Mouse (Mus musculus): ENCODE measurements around the gene Ino80b. TPM values are rescaled to one million over a fixed set of nuclear protein-coding genes. Genes with fewer than 3 reads are reported as not detected.

The Ino80b gene
- polyA plus RNA-seq, 1 experiment from 2014 or later = 17.8 TPM

GRCm38 (mm10) chr6:83108762-83109668, 16.2 kb downstream of the Ino80b start, which contains the start of gene Mrpl53:
Gene Mrpl53 (plus strand): TSS chr6:83109040.
- WGBS = under 1% methylated on average over 76 of the region's 76 CpGs
- Histone ChIP-seq H3K9me3 (replicated peaks) (no peaks in the 10 kb centered on the region), H3K27me3 (ENCODE audit: low read depth, poor library complexity, severe bottlenecking) (no peaks in the 10 kb centered on the region)

GRCm38 (mm10) chr6:83107566-83108400, 17.4 kb downstream of the Ino80b start:
- peak; percentile 90 for DNase-seq (ENCODE audit: low spot score)
- Histone ChIP-seq H3K4me3 (peak overlapping the region; percentile 95), H3K36me3 (peaks cover 18% of the 10 kb centered on the region), H3K9me3 (replicated peaks) (no peaks in the 10 kb centered on the region), H3K27ac (peak overlapping the region; percentile 96), H3K27me3 (ENCODE audit: low read depth, poor library complexity, severe bottlenecking) (peaks cover 9% of the 10 kb centered on the region), H3K4me1 (peaks cover 32% of the 10 kb centered on the region)
- WGBS = 36% methylated on average over 13 of the region's 13 CpGs

More at GRCm38 (mm10) chr6:83108762-83109668, 16.2 kb downstream of the Ino80b start, which contains the start of gene Mrpl53:
- H3K4me1 ChIP-seq = peaks cover 24% of the 10 kb centered on the region
- peak; percentile 88 for DNase-seq (ENCODE audit: low spot score)
- H3K4me3 ChIP-seq = peak within 1 kb of the TSS; percentile 95
- peak within 1 kb of the TSS; percentile 96 for H3K27ac ChIP-seq
- peaks cover 18% of the 10 kb centered on the region for H3K36me3 ChIP-seq

GRCm38 (mm10) chr6:83104158-83104557, 21.1 kb downstream of the Ino80b start:
- WGBS = 88% methylated on average over 4 of the region's 4 CpGs
- H3K4me3 ChIP-seq = no peak overlapping the region
- H3K27ac ChIP-seq = no peak overlapping the region
- peaks cover 11% of the 10 kb centered on the region for H3K27me3 ChIP-seq (ENCODE audit: low read depth, poor library complexity, severe bottlenecking)
- H3K9me3 ChIP-seq (replicated peaks) = no peaks in the 10 kb centered on the region
- peaks cover 41% of the 10 kb centered on the region for H3K4me1 ChIP-seq
- H3K36me3 ChIP-seq = peaks cover 7% of the 10 kb centered on the region; the same call in 1 of the 2 replicates
- no peak for DNase-seq (ENCODE audit: low spot score)

- Histone ChIP-seq H3K27me3 (ENCODE audit: low read depth, poor library complexity, severe bottlenecking) (peaks cover 11% of the 10 kb centered on the region), H3K36me3 (peaks cover 7% of the 10 kb centered on the region; the same call in 1 of the 2 replicates), H3K4me1 (peaks cover 43% of the 10 kb centered on the region), H3K4me3 (peak overlapping the region; percentile 76; the same call in 1 of the 2 replicates), H3K9me3 (replicated peaks) (no peaks in the 10 kb centered on the region), H3K27ac (no peak overlapping the region)
- DNase-seq (ENCODE audit: low spot score) = no peak
- WGBS = 38% methylated on average over 11 of the region's 11 CpGs
Measured at GRCm38 (mm10) chr6:83103130-83103650, 22.0 kb downstream of the Ino80b start.

GRCm38 (mm10) chr6:83101688-83102556, 23.3 kb downstream of the Ino80b start:
- peak; percentile 83 for DNase-seq (ENCODE audit: low spot score)
- H3K9me3 ChIP-seq (replicated peaks) = no peaks in the 10 kb centered on the region
- peak overlapping the region; percentile 76 for H3K4me3 ChIP-seq
- peaks cover 36% of the 10 kb centered on the region for H3K4me1 ChIP-seq
- peaks cover 7% of the 10 kb centered on the region; the same call in 1 of the 2 replicates for H3K36me3 ChIP-seq
- H3K27me3 ChIP-seq (ENCODE audit: low read depth, poor library complexity, severe bottlenecking) = peaks cover 11% of the 10 kb centered on the region
- peak overlapping the region; percentile 89 for H3K27ac ChIP-seq
- WGBS = under 1% methylated on average over 67 of the region's 74 CpGs

GRCm38 (mm10) chr6:83101316-83101687, 23.9 kb downstream of the Ino80b start, which contains the start of the genes Ccdc142 and Gm42688:
Gene Ccdc142 (plus strand): TSS chr6:83101601.
Gene Gm42688 (plus strand): TSS chr6:83101617.
- peaks cover 11% of the 10 kb centered on the region for H3K27me3 ChIP-seq (ENCODE audit: low read depth, poor library complexity, severe bottlenecking)
- 0% methylated on average over 25 of the region's 25 CpGs for WGBS

GRCm38 (mm10) chr6:83098411-83098810, 26.8 kb downstream of the Ino80b start:
- H3K36me3 ChIP-seq = no peaks in the 10 kb centered on the region
- WGBS = 71% methylated on average over 2 of the region's 2 CpGs
- peaks cover 39% of the 10 kb centered on the region for H3K4me1 ChIP-seq
- no peak overlapping the region for H3K27ac ChIP-seq
- no peak overlapping the region for H3K4me3 ChIP-seq
- H3K27me3 ChIP-seq (ENCODE audit: low read depth, poor library complexity, severe bottlenecking) = peaks cover 18% of the 10 kb centered on the region
- no peak for DNase-seq (ENCODE audit: low spot score)
- no peaks in the 10 kb centered on the region for H3K9me3 ChIP-seq (replicated peaks)

More at GRCm38 (mm10) chr6:83101316-83101687, 23.9 kb downstream of the Ino80b start, which contains the start of the genes Ccdc142 and Gm42688:
- Histone ChIP-seq H3K9me3 (replicated peaks) (no peaks in the 10 kb centered on the region), H3K4me1 (peaks cover 36% of the 10 kb centered on the region), H3K36me3 (peaks cover 7% of the 10 kb centered on the region; the same call in 1 of the 2 replicates), H3K4me3 (peak within 1 kb of the TSS; percentile 76), H3K27ac (peak within 1 kb of the TSS; percentile 89)
- DNase-seq (ENCODE audit: low spot score) = no peak

- no peaks in the 10 kb centered on the region for H3K9me3 ChIP-seq (replicated peaks)
- no peak overlapping the region for H3K4me3 ChIP-seq
- no peak overlapping the region for H3K27ac ChIP-seq
- no peaks in the 10 kb centered on the region for H3K36me3 ChIP-seq
- peaks cover 16% of the 10 kb centered on the region for H3K4me1 ChIP-seq
- H3K27me3 ChIP-seq (ENCODE audit: low read depth, poor library complexity, severe bottlenecking) = peaks cover 17% of the 10 kb centered on the region; the same call in 1 of the 2 replicates
- no peak for DNase-seq (ENCODE audit: low spot score)
- 45% methylated on average over 6 of the region's 6 CpGs for WGBS
Measured at GRCm38 (mm10) chr6:83095968-83096367, 29.3 kb downstream of the Ino80b start.

- Histone ChIP-seq H3K36me3 (no peaks in the 10 kb centered on the region), H3K4me1 (peaks cover 15% of the 10 kb centered on the region), H3K27me3 (ENCODE audit: low read depth, poor library complexity, severe bottlenecking) (peaks cover 49% of the 10 kb centered on the region), H3K9me3 (replicated peaks) (no peaks in the 10 kb centered on the region), H3K4me3 (no peak overlapping the region), H3K27ac (no peak overlapping the region)
- 45% methylated on average over 6 of the region's 6 CpGs for WGBS
- DNase-seq (ENCODE audit: low spot score) = no peak
Measured at GRCm38 (mm10) chr6:83092416-83093127, 32.7 kb downstream of the Ino80b start.

- no peaks in the 10 kb centered on the region for H3K36me3 ChIP-seq
- no peaks in the 10 kb centered on the region for H3K9me3 ChIP-seq (replicated peaks)
- peaks cover 87% of the 10 kb centered on the region for H3K27me3 ChIP-seq (ENCODE audit: low read depth, poor library complexity, severe bottlenecking)
- peaks cover 56% of the 10 kb centered on the region for H3K4me1 ChIP-seq
- DNase-seq (ENCODE audit: low spot score) = no peak
- 9% methylated on average over 9 of the region's 9 CpGs for WGBS
- peak overlapping the region; percentile 43 for H3K4me3 ChIP-seq
- no peak overlapping the region for H3K27ac ChIP-seq
Measured at GRCm38 (mm10) chr6:83087926-83088260, 37.3 kb downstream of the Ino80b start.

GRCm38 (mm10) chr6:83087205-83087925, 37.9 kb downstream of the Ino80b start:
- 2% methylated on average over 47 of the region's 47 CpGs for WGBS
- H3K4me1 ChIP-seq = peaks cover 60% of the 10 kb centered on the region
- peak overlapping the region; percentile 43 for H3K4me3 ChIP-seq
- peaks cover 5% of the 10 kb centered on the region for H3K36me3 ChIP-seq
- peaks cover 92% of the 10 kb centered on the region for H3K27me3 ChIP-seq (ENCODE audit: low read depth, poor library complexity, severe bottlenecking)
- H3K9me3 ChIP-seq (replicated peaks) = no peaks in the 10 kb centered on the region
- DNase-seq (ENCODE audit: low spot score) = peak; percentile 66
- H3K27ac ChIP-seq = 0 out of 2 replicates have a peak overlapping the region, but pooled peaks have one; percentile 17
